Mouse (Mus musculus) inflammation-experienced regulatory T-cells, adult 16 weeks (primary cell): ENCODE data around the gene Ndufa13. TPM values are rescaled to one million over a fixed set of nuclear protein-coding genes. Genes with fewer than 3 reads are reported as not detected.

ENCODE experiments used
- polyA plus RNA-seq: library from polyadenylated mRNA; unstranded; fragments of 100-300 nt; shearing (Covaris generic); gene quantifications from one replicate; pipeline ENCODE4 v1.2.1, GENCODE M21; 2017

Gene Ndufa13
- 190 TPM for polyA plus RNA-seq

DNA sequence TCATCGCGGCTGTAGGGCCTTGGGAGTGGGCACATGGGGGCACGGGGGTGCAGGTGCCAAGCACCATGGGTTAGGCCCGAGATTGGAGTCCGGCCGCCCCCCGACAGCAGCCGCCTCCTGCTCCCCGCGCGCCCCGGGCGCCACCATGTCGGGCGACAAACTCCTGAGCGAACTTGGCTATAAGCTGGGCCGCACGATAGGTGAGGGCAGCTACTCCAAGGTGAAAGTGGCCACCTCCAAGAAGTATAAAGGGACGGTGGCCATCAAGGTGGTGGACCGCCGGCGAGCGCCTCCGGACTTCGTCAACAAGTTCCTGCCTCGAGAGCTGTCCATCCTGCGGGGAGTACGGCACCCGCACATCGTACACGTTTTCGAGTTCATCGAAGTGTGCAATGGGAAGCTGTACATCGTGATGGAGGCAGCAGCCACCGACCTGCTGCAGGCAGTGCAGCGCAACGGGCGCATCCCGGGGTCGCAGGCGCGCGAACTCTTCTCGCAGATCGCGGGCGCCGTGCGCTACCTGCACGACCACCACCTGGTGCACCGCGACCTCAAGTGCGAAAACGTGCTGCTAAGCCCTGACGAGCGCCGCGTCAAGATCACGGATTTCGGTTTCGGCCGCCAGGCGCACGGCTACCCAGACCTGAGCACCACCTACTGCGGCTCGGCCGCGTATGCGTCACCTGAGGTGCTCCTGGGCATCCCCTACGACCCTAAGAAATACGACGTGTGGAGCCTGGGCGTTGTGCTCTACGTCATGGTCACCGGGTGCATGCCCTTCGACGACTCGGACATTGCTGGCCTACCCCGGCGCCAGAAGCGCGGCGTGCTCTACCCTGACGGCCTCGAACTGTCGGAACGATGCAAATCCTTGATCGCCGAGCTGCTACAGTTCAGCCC is at the start of gene Ndufa13, which contains the start of the genes Tssk6 and Yjefn3:
Gene Ndufa13, minus strand, starts transcription at position 396 of the 900 bp plus-strand sequence.
Gene Tssk6, plus strand, starts transcription at position 22 of the 900 bp plus-strand sequence.
Gene Yjefn3, minus strand, starts transcription at position 550 of the 900 bp plus-strand sequence.

GRCm38 (mm10) chr8:69887289-69888243 is 14.8 kb downstream of the Ndufa13 start, which contains the start of gene Cilp2:
Gene Cilp2 (minus strand): TSS chr8:69887687.

Other genes starting within 250 kb of the Ndufa13 start
- 0.56 TPM for gene Zfp964, start 248.1 kb downstream of the Ndufa13 start, polyA plus RNA-seq
- gene Zfp869, start 191.8 kb downstream of the Ndufa13 start, polyA plus RNA-seq: 82.2 TPM
- gene Zfp963, start 152.6 kb downstream of the Ndufa13 start, polyA plus RNA-seq: 11.2 TPM
- gene Gm20422, start 127.7 kb downstream of the Ndufa13 start, polyA plus RNA-seq: not detected
- 26.2 TPM for gene Atp13a1, start 111.4 kb downstream of the Ndufa13 start, polyA plus RNA-seq
- 36.6 TPM for gene Zfp866, start 111.4 kb downstream of the Ndufa13 start, polyA plus RNA-seq
- gene Gmip, start 93.9 kb downstream of the Ndufa13 start, polyA plus RNA-seq: 178 TPM
- 0.61 TPM for gene Lpar2, start 80.1 kb downstream of the Ndufa13 start, polyA plus RNA-seq
- gene Pbx4, start 70.1 kb downstream of the Ndufa13 start, polyA plus RNA-seq: 24.6 TPM
- gene Cilp2, start 14.9 kb downstream of the Ndufa13 start, polyA plus RNA-seq: not detected
- gene Tssk6, start 374 bp downstream of the Ndufa13 start, polyA plus RNA-seq: 3.4 TPM
- not detected for gene Yjefn3, start 154 bp upstream of the Ndufa13 start, polyA plus RNA-seq
- gene Gatad2a, start 93.8 kb upstream of the Ndufa13 start, polyA plus RNA-seq: 29.4 TPM
- 50.6 TPM for gene Mau2, start 140.2 kb upstream of the Ndufa13 start, polyA plus RNA-seq
- 78.6 TPM for gene Sugp1, start 140.3 kb upstream of the Ndufa13 start, polyA plus RNA-seq
- 0.37 TPM for gene Tm6sf2, start 170.4 kb upstream of the Ndufa13 start, polyA plus RNA-seq
- gene Hapln4, start 180.9 kb upstream of the Ndufa13 start, polyA plus RNA-seq: not detected
- gene Ncan, start 218.3 kb upstream of the Ndufa13 start, polyA plus RNA-seq: not detected
- 59.8 TPM for gene Nr2c2ap, start 228.8 kb upstream of the Ndufa13 start, polyA plus RNA-seq
- gene Rfxank, start 236.6 kb upstream of the Ndufa13 start, polyA plus RNA-seq: 45.4 TPM
- gene Borcs8, start 236.9 kb upstream of the Ndufa13 start, polyA plus RNA-seq: 66.7 TPM
- 2.1 TPM for gene Mef2b, start 237.2 kb upstream of the Ndufa13 start, polyA plus RNA-seq